Mouse (Mus musculus) MEL (cell line): Measurements from ENCODE around the gene Ephx4.

Source experiments
- CTCF ChIP-seq, 3 experiments: IDR thresholded peaks in 2 of 3; conservative IDR thresholded peaks in 1 of 3; 2 replicates each; pipeline ENCODE4 v1.5.1; 2011 to 2012; ENCODE audit warnings: low read length in 3 of 3, low read depth in 2 of 3, mild to moderate bottlenecking in 2 of 3, improper control_type of control experiment in 1 of 3, inconsistent platforms in 1 of 3, mixed read lengths in 1 of 3, moderate library complexity in 1 of 3; ENCODE audit not compliant: control insufficient read depth in 1 of 3, insufficient read depth in 1 of 3, poor library complexity in 1 of 3, severe bottlenecking in 1 of 3
- ETS1 ChIP-seq: IDR thresholded peaks from 2 replicates; pipeline ENCODE4 v1.6.1; 2012; ENCODE audit warnings: low read depth, mild to moderate bottlenecking, inconsistent platforms, low read length, improper control_type of control experiment, moderate library complexity
- HCFC1 ChIP-seq: IDR thresholded peaks from 2 replicates; pipeline ENCODE4 v1.6.1; 2012; ENCODE audit warnings: low read depth, mild to moderate bottlenecking, inconsistent platforms, low read length, improper control_type of control experiment, moderate library complexity
- POLR2A ChIP-seq, 2 experiments: IDR thresholded peaks; 2 replicates each; pipeline ENCODE4 v1.6.1; 2011 to 2012; ENCODE audit warnings: low read length in 2 of 2, mild to moderate bottlenecking in 2 of 2, control low read depth in 1 of 2, improper control_type of control experiment in 1 of 2, low read depth in 1 of 2, moderate library complexity in 1 of 2; ENCODE audit not compliant: control insufficient read depth in 1 of 2, insufficient read depth in 1 of 2, poor library complexity in 1 of 2
- POLR2AphosphoS5 ChIP-seq: IDR thresholded peaks from 2 replicates; pipeline ENCODE4 v1.6.1; 2012; ENCODE audit warnings: low read depth, borderline replicate concordance, mild to moderate bottlenecking, inconsistent platforms, low read length, moderate library complexity, mixed read lengths
- SIN3A ChIP-seq: IDR thresholded peaks from 2 replicates; pipeline ENCODE4 v1.6.1; 2012; ENCODE audit warnings: low read length, improper control_type of control experiment, inconsistent platforms
- USF1 ChIP-seq: IDR thresholded peaks from 2 replicates; pipeline ENCODE4 v1.6.1; 2014; ENCODE audit warnings: low read depth, mild to moderate bottlenecking, inconsistent platforms, low read length, improper control_type of control experiment, moderate library complexity

DNA sequence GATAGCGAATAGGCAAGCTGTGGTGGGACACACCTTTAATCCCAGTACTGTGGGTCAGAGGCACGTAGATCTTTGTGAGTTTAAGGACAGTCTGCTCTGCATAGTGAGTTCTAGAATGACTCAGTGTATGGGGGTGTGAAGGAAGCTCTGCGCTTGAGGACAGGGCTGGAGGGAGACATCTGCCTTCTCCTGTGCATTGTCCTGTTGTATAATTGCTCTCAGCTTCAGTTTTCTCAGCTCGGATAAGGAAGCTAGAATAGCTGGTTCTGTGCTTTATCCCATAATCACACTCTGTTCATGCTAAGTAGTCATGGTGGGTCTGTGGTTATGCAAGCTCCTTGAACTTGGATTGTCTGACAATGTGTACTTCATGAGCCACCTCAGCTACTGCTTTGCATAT, 46.2 kb downstream of the Ephx4 start:
- TF ChIP-seq CTCF (IDR thresholded peaks at IDR 0.05 in 2 of 3, conservative IDR thresholded peaks at IDR 0.05 in 1 of 3; ENCODE audit: control insufficient read depth in 1 of 3, insufficient read depth in 1 of 3, low read depth in 2 of 3, low read length in 3 of 3, poor library complexity in 1 of 3, severe bottlenecking in 1 of 3) (no peak), POLR2A (IDR thresholded peaks at IDR 0.05; ENCODE audit: control insufficient read depth in 1 of 2, insufficient read depth in 1 of 2, low read depth in 1 of 2, low read length in 2 of 2, poor library complexity in 1 of 2) (no peak), POLR2AphosphoS5 (no peak), HCFC1 (no peak), USF1 (no peak), SIN3A (no peak), ETS1 (no peak)
